ENCODE assay signal across 23 mouse cellular contexts in genomic region chr15:101536054-101536850, GRCm38 (mm10). TPM values are rescaled to one million over a fixed set of nuclear protein-coding genes. Genes with fewer than 3 reads are reported as not detected.
DNase-seq lines count a peak whose midpoint lies in the region; ATAC-seq and TF ChIP-seq lines count a peak whose summit lies in the region.
"Had no signal": no experiment of that assay in that cellular context is flagged by ENCODE, and none has a peak within 500 bp of the region (broad histone marks: within the 10 kb centered on the region; RNA-seq: fewer than 3 reads in every experiment).

No protein-coding gene starts in this region.

- no peak for TF ChIP-seq POLR2A in lung, adult 2 months (IDR thresholded peaks at IDR 0.05; ENCODE audit: borderline replicate concordance, extremely low read depth, low read depth, low read length)

- H3K4me1 ChIP-seq in hindbrain, embryonic 10.5 days (replicated peaks) = peaks cover 14% of the 10 kb centered on the region
- peaks cover 8% of the 10 kb centered on the region for H3K4me1 ChIP-seq in hindbrain, embryonic 13.5 days (replicated peaks)
- no peaks in the 10 kb centered on the region for H3K4me1 ChIP-seq in lung, postnatal 0 days (ENCODE audit: insufficient read depth, low read depth, low read length)
- H3K4me1 ChIP-seq in lung, adult 2 months (ENCODE audit: control insufficient read depth, insufficient read depth, low read length) = no peaks in the 10 kb centered on the region
- H3K4me1 ChIP-seq in embryonic facial prominence, embryonic 15.5 days = peaks cover 18% of the 10 kb centered on the region

- no peak for ATAC-seq in hindbrain, embryonic 13.5 days (ENCODE audit: low FRiP score)
- peak; percentile 33; the same call in 1 of the 2 replicates for ATAC-seq in lung, postnatal 0 days
- no peak for ATAC-seq in embryonic facial prominence, embryonic 15.5 days (ENCODE audit: insufficient number of reproducible peaks, low FRiP score, low TSS enrichment, low read depth)
- ATAC-seq: forebrain, postnatal 0 days; hindbrain, postnatal 0 days; liver, postnatal 0 days had no signal

- no peak overlapping the region for H3K4me3 ChIP-seq in hindbrain, embryonic 10.5 days
- no peak overlapping the region for H3K4me3 ChIP-seq in hindbrain, embryonic 13.5 days
- no peak overlapping the region for H3K4me3 ChIP-seq in lung, postnatal 0 days (ENCODE audit: low read depth, low read length)
- no peak overlapping the region for H3K4me3 ChIP-seq in lung, adult 2 months (replicated peaks; ENCODE audit: extremely low read depth, low read depth, low read length)
- H3K4me3 ChIP-seq in embryonic facial prominence, embryonic 15.5 days (replicated peaks) = no peak overlapping the region
- H3K4me3 ChIP-seq: erythroblast, embryonic 14.5 days; left cerebral cortex, adult 2 months; limb, embryonic 13.5 days; megakaryocyte, embryonic 14.5 days had no signal

- intact Hi-C loops in heart, postnatal 25 days (cut with DNase I) = no loop called here

- no peaks in the 10 kb centered on the region for H3K36me3 ChIP-seq in hindbrain, embryonic 10.5 days
- H3K36me3 ChIP-seq in hindbrain, embryonic 13.5 days = no peaks in the 10 kb centered on the region
- H3K36me3 ChIP-seq in lung, postnatal 0 days (ENCODE audit: insufficient read depth, low read length) = no peaks in the 10 kb centered on the region
- H3K36me3 ChIP-seq in embryonic facial prominence, embryonic 15.5 days = no peaks in the 10 kb centered on the region
- H3K36me3 ChIP-seq: G1E; limb, embryonic 13.5 days had no signal

- no peak for TF ChIP-seq CTCF in lung, postnatal 0 days (IDR thresholded peaks at IDR 0.05)
- no peak for TF ChIP-seq CTCF in lung, adult 2 months (IDR thresholded peaks at IDR 0.05; ENCODE audit: insufficient read depth, low read length)

- H3K27ac ChIP-seq in hindbrain, embryonic 10.5 days = peak overlapping the region; percentile 36; the same call in 1 of the 2 replicates
- H3K27ac ChIP-seq in hindbrain, embryonic 13.5 days = no peak overlapping the region
- no peak overlapping the region for H3K27ac ChIP-seq in lung, postnatal 0 days (ENCODE audit: low read length)
- H3K27ac ChIP-seq in embryonic facial prominence, embryonic 15.5 days (replicated peaks) = peak overlapping the region; percentile 69
- H3K27ac ChIP-seq: hindbrain, postnatal 0 days; left cerebral cortex, adult 2 months; limb, embryonic 13.5 days had no signal

- 0 out of 2 replicates have a peak, but pooled peaks cover 3% of the 10 kb centered on the region for H3K27me3 ChIP-seq in hindbrain, embryonic 10.5 days (ENCODE audit: insufficient read depth, poor library complexity, severe bottlenecking)
- no peaks in the 10 kb centered on the region for H3K27me3 ChIP-seq in hindbrain, embryonic 13.5 days
- no peaks in the 10 kb centered on the region for H3K27me3 ChIP-seq in lung, postnatal 0 days (replicated peaks; ENCODE audit: insufficient read depth, low read length)
- H3K27me3 ChIP-seq in embryonic facial prominence, embryonic 15.5 days = no peaks in the 10 kb centered on the region

- 63% methylated on average over 9 of the region's 9 CpGs for WGBS in hindbrain, embryonic 10.5 days
- WGBS in hindbrain, embryonic 13.5 days = 61% methylated on average over 9 of the region's 9 CpGs
- WGBS in lung, postnatal 0 days = 50% methylated on average over 9 of the region's 9 CpGs
- WGBS in lung, adult 2 months = 48% methylated on average over 9 of the region's 9 CpGs
- 39% methylated on average over 9 of the region's 9 CpGs for WGBS in embryonic facial prominence, embryonic 15.5 days

- TF ChIP-seq EP300 in lung, postnatal 0 days (IDR thresholded peaks at IDR 0.05) = no peak

- DNase-seq in hindbrain, embryonic 10.5 days (ENCODE audit: low spot score) = no peak
- no peak for DNase-seq in lung, postnatal 0 days (ENCODE audit: low spot score)
- DNase-seq in lung, adult 2 months = no peak
- DNase-seq in 416B (ENCODE audit: low read depth) = peak; percentile 1
- DNase-seq in cerebellum, postnatal 25 days = no peak
- DNase-seq in heart, postnatal 25 days (ENCODE audit: low spot score) = no peak
- DNase-seq: forebrain, postnatal 0 days; kidney, adult 2 months; liver, postnatal 0 days; spleen, adult 18-20 months; thymus, postnatal 4 days had no signal

- H3K4me2 ChIP-seq in hindbrain, embryonic 13.5 days = no peak overlapping the region
- H3K4me2 ChIP-seq in lung, postnatal 0 days (replicated peaks; ENCODE audit: low read depth, low read length) = no peak overlapping the region
- no peak overlapping the region for H3K4me2 ChIP-seq in embryonic facial prominence, embryonic 15.5 days (replicated peaks)
- H3K4me2 ChIP-seq: limb, embryonic 13.5 days had no signal

- no peaks in the 10 kb centered on the region for H3K9me3 ChIP-seq in hindbrain, embryonic 10.5 days
- H3K9me3 ChIP-seq in hindbrain, embryonic 13.5 days = 0 out of 2 replicates have a peak, but pooled peaks cover 3% of the 10 kb centered on the region
- H3K9me3 ChIP-seq in lung, postnatal 0 days (ENCODE audit: low read length) = no peaks in the 10 kb centered on the region
- no peaks in the 10 kb centered on the region for H3K9me3 ChIP-seq in embryonic facial prominence, embryonic 15.5 days (replicated peaks)
- H3K9me3 ChIP-seq: limb, embryonic 13.5 days; megakaryocyte, embryonic 14.5 days had no signal

- no peak overlapping the region for H3K9ac ChIP-seq in hindbrain, embryonic 13.5 days
- H3K9ac ChIP-seq in lung, postnatal 0 days (replicated peaks; ENCODE audit: low read depth) = no peak overlapping the region
- H3K9ac ChIP-seq in embryonic facial prominence, embryonic 15.5 days = no peak overlapping the region
- H3K9ac ChIP-seq: forebrain, postnatal 0 days; limb, embryonic 13.5 days; liver, postnatal 0 days had no signal

RNA-seq across cellular contexts. Expression of gene Krt84, which starts 3.6 kb away (rescaled TPM):
- not detected in 2 replicates for polyA plus RNA-seq in hindbrain, embryonic 10.5 days (2016; fragmentation: Nextera tagmentation; extraction: Ambion mirVana)
- polyA plus RNA-seq in hindbrain, embryonic 13.5 days (2015; fragmentation: Nextera tagmentation; extraction: Ambion mirVana) = 0.16 TPM in 1 of 2 replicates, not detected in the other
- polyA plus RNA-seq in lung, postnatal 0 days (2015; fragmentation: Nextera tagmentation; extraction: Ambion mirVana) = not detected in 2 replicates
- 0.13 TPM in 1 of 2 replicates, not detected in the other for polyA plus RNA-seq in lung, adult 2 months (2012; rRNA removed)
- 0.07 and 0.28 TPM in 2 replicates for polyA plus RNA-seq in embryonic facial prominence, embryonic 15.5 days (2015; fragmentation: Nextera tagmentation; extraction: Ambion mirVana)
- not detected for total RNA-seq in heart, postnatal 25 days (2021)
- total RNA-seq: adrenal gland, postnatal 4 days; forebrain, postnatal 0 days; gastrocnemius, postnatal 4 days; hindbrain, postnatal 0 days; left cerebral cortex, adult 2 months had no signal
- polyA plus RNA-seq: cortical plate, adult 2 months; erythroblast, embryonic 14.5 days; forebrain, postnatal 0 days; G1E; heart, embryonic 16.5 days; hindbrain, postnatal 0 days; kidney, adult 2 months; liver, postnatal 0 days had no signal

RNA-seq across cellular contexts. Expression of gene Krt82, which starts 14.2 kb away (rescaled TPM):
- not detected in 2 replicates for polyA plus RNA-seq in hindbrain, embryonic 10.5 days (2016; fragmentation: Nextera tagmentation; extraction: Ambion mirVana)
- polyA plus RNA-seq in hindbrain, embryonic 13.5 days (2015; fragmentation: Nextera tagmentation; extraction: Ambion mirVana) = not detected in 2 replicates
- not detected in 2 replicates for polyA plus RNA-seq in lung, postnatal 0 days (2015; fragmentation: Nextera tagmentation; extraction: Ambion mirVana)
- polyA plus RNA-seq in lung, adult 2 months (2012; rRNA removed) = not detected in 2 replicates
- polyA plus RNA-seq in embryonic facial prominence, embryonic 15.5 days (2015; fragmentation: Nextera tagmentation; extraction: Ambion mirVana) = 2.1 and 2.8 TPM in 2 replicates
- total RNA-seq in heart, postnatal 25 days (2021) = not detected
- total RNA-seq: adrenal gland, postnatal 4 days; forebrain, postnatal 0 days; G1E; gastrocnemius, postnatal 4 days; hindbrain, postnatal 0 days; left cerebral cortex, adult 2 months had no signal
- polyA plus RNA-seq: cortical plate, adult 2 months; erythroblast, embryonic 14.5 days; forebrain, postnatal 0 days; G1E; heart, embryonic 16.5 days; hindbrain, postnatal 0 days; kidney, adult 2 months; limb, embryonic 13.5 days; liver, postnatal 0 days had no signal

RNA-seq across cellular contexts. Expression of gene Gm49425, which starts 19.2 kb away (rescaled TPM):
- not detected in 2 replicates for polyA plus RNA-seq in hindbrain, embryonic 10.5 days (2016; fragmentation: Nextera tagmentation; extraction: Ambion mirVana)
- not detected in 2 replicates for polyA plus RNA-seq in hindbrain, embryonic 13.5 days (2015; fragmentation: Nextera tagmentation; extraction: Ambion mirVana)
- not detected in 2 replicates for polyA plus RNA-seq in lung, postnatal 0 days (2015; fragmentation: Nextera tagmentation; extraction: Ambion mirVana)
- not detected in 2 replicates for polyA plus RNA-seq in lung, adult 2 months (2012; rRNA removed)
- 8.5 and 16.4 TPM in 2 replicates for polyA plus RNA-seq in embryonic facial prominence, embryonic 15.5 days (2015; fragmentation: Nextera tagmentation; extraction: Ambion mirVana)
- not detected for total RNA-seq in heart, postnatal 25 days (2021)
- total RNA-seq: adrenal gland, postnatal 4 days; forebrain, postnatal 0 days; G1E; hindbrain, postnatal 0 days; left cerebral cortex, adult 2 months had no signal
- polyA plus RNA-seq: cortical plate, adult 2 months; erythroblast, embryonic 14.5 days; forebrain, postnatal 0 days; G1E; heart, embryonic 16.5 days; hindbrain, postnatal 0 days; kidney, adult 2 months; limb, embryonic 13.5 days; liver, postnatal 0 days had no signal

RNA-seq across cellular contexts. Expression of gene Krt90, which starts 26.5 kb away (rescaled TPM):
- 0.22 and 0.30 TPM in 2 replicates for polyA plus RNA-seq in hindbrain, embryonic 10.5 days (2016; fragmentation: Nextera tagmentation; extraction: Ambion mirVana)
- polyA plus RNA-seq in hindbrain, embryonic 13.5 days (2015; fragmentation: Nextera tagmentation; extraction: Ambion mirVana) = 0.08 TPM in 1 of 2 replicates, not detected in the other
- 0.05 and 0.14 TPM in 2 replicates for polyA plus RNA-seq in lung, postnatal 0 days (2015; fragmentation: Nextera tagmentation; extraction: Ambion mirVana)
- 0.22 TPM in 1 of 2 replicates, not detected in the other for polyA plus RNA-seq in lung, adult 2 months (2012; rRNA removed)
- polyA plus RNA-seq in embryonic facial prominence, embryonic 15.5 days (2015; fragmentation: Nextera tagmentation; extraction: Ambion mirVana) = 2.4 and 2.6 TPM in 2 replicates
- not detected for total RNA-seq in heart, postnatal 25 days (2021)
- total RNA-seq: G1E; gastrocnemius, postnatal 4 days; hindbrain, postnatal 0 days; left cerebral cortex, adult 2 months had no signal
- polyA plus RNA-seq: cortical plate, adult 2 months; erythroblast, embryonic 14.5 days; G1E; heart, embryonic 16.5 days; kidney, adult 2 months; limb, embryonic 13.5 days; liver, postnatal 0 days had no signal

RNA-seq across cellular contexts. Expression of gene Krt75, which starts 37.5 kb away (rescaled TPM):
- polyA plus RNA-seq in hindbrain, embryonic 10.5 days (2016; fragmentation: Nextera tagmentation; extraction: Ambion mirVana) = 0.08 TPM in 1 of 2 replicates, not detected in the other
- 0.05 and 0.13 TPM in 2 replicates for polyA plus RNA-seq in hindbrain, embryonic 13.5 days (2015; fragmentation: Nextera tagmentation; extraction: Ambion mirVana)
- polyA plus RNA-seq in lung, postnatal 0 days (2015; fragmentation: Nextera tagmentation; extraction: Ambion mirVana) = not detected in 2 replicates
- polyA plus RNA-seq in lung, adult 2 months (2012; rRNA removed) = 0.14 TPM in 1 of 2 replicates, not detected in the other
- polyA plus RNA-seq in embryonic facial prominence, embryonic 15.5 days (2015; fragmentation: Nextera tagmentation; extraction: Ambion mirVana) = 8.8 and 13.7 TPM in 2 replicates
- total RNA-seq in heart, postnatal 25 days (2021) = not detected
- total RNA-seq: adrenal gland, postnatal 4 days; left cerebral cortex, adult 2 months had no signal
- polyA plus RNA-seq: cortical plate, adult 2 months; erythroblast, embryonic 14.5 days; G1E; kidney, adult 2 months; liver, postnatal 0 days had no signal

Comparison
In these comparisons a context has a peak if more than half of its experiments do, and no peak if none do; other contexts are left out.
1. H3K27ac ChIP-seq: peak in hindbrain, embryonic 10.5 days (single experiment) and embryonic facial prominence, embryonic 15.5 days (single experiment); none in hindbrain, embryonic 13.5 days (single experiment) and lung, postnatal 0 days (single experiment).